Mouse (Mus musculus) spleen, adult 2 months (tissue): ENCODE measurements around the gene Gm20388.

Experiments used
- CTCF ChIP-seq: fragments of 200-500 bp; IDR thresholded peaks from 2 replicates; pipeline ENCODE4 v1.5.1; 2011; ENCODE audit warnings: mild to moderate bottlenecking, inconsistent platforms; ENCODE audit not compliant: insufficient read depth, insufficient read length, insufficient replicate concordance; ENCODE audit errors: extremely low read depth
- POLR2A ChIP-seq: fragments of 200-500 bp; IDR thresholded peaks from 2 replicates; pipeline ENCODE4 v1.6.1; 2011; ENCODE audit warnings: low read depth, low read length, inconsistent platforms

DNA sequence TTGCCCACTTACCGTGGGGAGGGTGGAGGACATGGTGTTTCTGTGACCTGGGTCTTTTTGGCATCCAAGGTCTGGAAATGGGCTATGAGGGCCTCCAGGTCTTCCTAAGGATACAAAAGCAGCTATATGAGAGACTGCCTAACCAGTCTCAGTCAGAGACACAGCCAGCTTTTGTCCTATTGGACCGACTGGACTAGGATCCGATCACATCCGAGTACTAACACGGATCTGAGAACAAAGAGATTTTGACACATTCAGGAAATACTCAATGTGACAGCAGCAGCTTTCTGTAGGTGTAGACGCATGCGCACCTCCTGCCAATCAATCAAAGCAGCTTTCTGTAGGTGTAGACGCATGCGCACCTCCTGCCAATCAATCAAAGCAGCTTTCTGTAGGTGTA lies 1911.1 kb downstream of the Gm20388 start:
- TF ChIP-seq POLR2A (no peak), CTCF (no peak)
